Mouse (Mus musculus): ENCODE results near the gene Mast1.

Mast1 gene

DNA sequence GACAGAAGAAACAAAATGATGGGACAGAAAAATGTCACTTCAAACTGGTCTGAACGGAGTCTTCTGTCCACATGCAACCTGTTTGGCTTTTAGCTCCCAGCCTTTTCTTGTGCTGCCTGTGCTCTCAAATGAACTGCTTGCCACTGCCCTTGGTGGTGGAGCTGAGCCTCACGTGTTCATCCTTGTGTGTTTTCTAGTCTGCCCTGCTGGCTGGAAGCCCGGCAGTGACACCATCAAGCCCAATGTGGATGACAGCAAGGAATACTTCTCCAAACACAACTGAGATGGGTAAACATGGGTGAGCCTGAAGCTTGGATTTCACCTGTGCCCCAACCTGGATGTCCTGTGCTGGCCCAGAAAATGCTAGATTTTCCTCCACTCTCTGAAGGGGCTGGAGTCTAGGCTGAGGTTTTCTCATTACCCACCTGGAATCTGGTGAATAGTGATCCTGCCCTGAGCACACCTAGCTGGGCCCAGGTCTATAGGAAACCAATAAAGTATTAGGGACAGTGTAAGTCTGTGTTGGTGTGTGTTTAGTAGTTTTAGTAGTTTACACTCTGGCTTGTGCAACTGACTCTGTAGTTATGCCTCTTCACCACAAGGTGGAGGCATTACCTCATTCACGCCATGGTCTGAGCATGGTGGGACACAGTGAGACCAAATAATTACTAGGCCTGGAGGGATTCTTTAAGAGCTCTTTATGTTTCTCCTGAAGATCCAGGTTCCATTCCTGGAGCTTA is 36.8 kb upstream of the Mast1 start:
- intact Hi-C loops (cut with DNase I): loop anchor here (1.0 kb wide), 1 partner anchor 16 kb away; the partner anchor contains the start of gene Hook2

DNA sequence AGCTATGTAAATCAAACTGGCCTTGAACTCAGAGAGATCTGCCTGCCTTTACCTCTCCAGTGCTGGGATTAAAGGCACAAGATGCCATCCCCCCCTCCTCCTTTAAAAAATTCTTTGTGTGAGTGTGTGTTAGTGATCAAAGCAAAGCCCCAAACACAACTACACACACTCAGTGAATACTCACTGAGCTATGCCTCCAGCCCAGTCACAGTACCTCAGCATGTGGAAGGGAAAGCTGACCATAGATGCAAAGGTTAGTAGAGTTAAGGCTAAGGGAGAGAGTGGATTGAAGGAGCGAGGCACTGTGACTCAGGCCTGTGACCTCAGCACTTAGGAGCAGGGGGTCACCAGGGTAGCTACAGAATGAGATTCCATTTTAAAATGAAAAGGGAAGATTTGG is 35.9 kb upstream of the Mast1 start:
- intact Hi-C loops (cut with DNase I): no loop called here

DNA sequence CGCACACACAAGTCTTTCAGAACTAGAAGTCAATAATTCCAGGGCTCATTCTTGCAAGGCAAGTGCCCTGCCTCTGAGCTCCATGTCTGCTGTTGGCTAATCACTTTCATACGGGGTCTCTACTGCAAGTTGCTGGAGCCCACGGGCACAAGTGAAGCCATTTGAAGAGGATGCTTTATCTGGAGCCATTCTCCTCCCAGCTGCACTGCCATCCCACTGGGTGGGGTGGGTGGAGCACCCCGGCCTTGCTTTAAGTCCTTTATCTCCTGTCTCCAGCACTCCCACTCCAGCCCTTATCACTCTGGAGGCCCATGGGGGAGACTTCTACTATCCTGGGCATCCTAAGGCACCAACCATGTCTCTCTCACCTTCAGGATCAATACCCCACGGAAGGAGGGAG is 33.8 kb upstream of the Mast1 start:
- intact Hi-C loops (cut with DNase I): no loop called here

DNA sequence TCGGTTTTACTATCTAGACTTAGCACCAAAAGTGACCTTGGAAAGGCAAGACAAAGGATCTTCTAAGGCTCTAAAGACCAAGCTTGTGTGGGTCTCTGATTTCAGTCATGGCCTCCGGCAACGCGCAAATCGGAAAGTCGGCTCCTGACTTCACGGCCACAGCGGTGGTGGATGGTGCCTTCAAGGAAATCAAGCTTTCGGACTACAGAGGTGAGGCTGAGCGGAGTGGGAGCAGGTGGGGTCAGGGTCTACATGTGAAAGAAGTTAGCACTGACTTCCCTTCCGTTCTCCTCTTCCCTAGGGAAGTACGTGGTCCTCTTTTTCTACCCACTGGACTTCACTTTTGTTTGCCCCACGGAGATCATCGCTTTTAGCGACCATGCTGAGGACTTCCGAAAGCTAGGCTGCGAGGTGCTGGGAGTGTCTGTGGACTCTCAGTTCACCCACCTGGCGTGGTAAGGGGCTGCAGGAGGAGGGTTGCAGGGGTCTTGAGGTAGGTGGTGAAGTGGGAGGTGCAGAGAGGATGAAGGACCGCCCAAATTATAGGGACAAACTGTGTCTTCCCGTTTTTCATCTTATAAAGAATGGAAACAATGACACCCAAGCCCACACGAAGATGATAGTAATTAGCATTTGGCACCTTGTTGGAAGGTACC is 33.1 kb upstream of the Mast1 start:
- intact Hi-C loops (cut with DNase I): no loop called here

DNA sequence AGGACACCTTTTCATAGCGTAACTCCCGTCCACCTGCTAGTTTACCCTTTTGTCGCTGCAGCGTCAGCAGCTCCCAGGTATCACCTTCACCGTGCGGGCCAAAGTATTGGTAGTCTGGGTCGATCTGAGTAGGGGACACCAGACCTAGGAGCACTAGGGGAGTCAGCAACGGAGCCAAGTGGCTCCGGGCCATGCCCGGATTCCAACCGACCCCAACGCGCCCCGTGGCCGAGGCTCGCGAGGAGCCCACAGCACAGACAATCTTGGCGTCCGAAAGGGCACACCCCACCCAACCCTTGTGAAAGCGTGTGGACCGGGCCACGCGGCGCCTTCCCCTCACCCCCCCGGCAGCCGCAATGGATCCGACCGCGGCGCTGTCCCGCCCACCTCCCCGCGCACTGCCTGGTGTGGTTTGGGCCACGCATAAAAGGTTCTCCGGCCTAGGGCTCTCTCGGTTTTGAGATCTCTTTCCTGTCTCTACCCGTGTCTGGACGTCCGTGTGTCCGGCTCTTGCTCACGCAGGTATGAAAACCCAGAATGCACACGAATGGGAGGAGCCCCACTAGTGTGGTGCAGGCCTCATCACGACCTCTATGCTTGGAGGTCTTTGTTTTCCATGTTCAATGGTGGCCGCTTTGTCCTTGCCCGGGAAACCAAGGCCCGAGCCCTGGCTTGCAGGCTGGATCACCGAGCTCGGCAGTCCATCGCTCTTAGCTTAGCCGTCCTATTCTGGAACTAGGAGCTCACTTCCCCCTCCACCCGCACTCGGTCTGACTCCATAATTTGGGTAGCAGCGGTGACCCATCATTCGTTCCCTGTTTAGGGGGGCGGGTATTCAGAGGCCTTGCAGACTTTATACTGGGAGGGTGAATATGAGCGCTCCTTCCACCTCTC is 32.3 kb upstream of the Mast1 start, which contains the start of the genes Gm49661, Prdx2 and Rnaseh2a:
Gm49661 (minus strand) TSS at position 193 of the 894 bp plus-strand sequence.
Prdx2 (plus strand) TSS at position 347 of the 894 bp plus-strand sequence.
Rnaseh2a (minus strand) TSS at position 527 of the 894 bp plus-strand sequence.
- intact Hi-C loops (cut with DNase I): no loop called here

DNA sequence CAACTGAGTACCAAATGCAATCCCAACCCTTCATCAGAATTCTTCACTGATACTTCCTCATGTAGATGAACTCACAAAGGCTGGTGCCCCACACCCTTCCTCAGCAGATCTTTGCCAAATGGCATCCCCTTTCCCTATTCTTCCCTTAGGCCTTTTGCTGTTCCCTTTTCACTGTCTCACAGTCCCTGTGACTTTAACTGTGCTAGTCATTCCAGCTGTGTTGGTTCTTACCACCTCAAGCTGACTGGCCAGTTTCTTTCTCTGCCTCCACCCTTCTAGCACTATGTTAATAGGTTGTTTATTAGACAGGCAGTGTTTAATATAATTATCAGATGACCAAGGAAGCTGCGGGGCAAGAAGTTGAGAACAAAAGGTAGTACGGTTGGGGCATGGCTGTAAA is 31.5 kb upstream of the Mast1 start:
- intact Hi-C loops (cut with DNase I): no loop called here

DNA sequence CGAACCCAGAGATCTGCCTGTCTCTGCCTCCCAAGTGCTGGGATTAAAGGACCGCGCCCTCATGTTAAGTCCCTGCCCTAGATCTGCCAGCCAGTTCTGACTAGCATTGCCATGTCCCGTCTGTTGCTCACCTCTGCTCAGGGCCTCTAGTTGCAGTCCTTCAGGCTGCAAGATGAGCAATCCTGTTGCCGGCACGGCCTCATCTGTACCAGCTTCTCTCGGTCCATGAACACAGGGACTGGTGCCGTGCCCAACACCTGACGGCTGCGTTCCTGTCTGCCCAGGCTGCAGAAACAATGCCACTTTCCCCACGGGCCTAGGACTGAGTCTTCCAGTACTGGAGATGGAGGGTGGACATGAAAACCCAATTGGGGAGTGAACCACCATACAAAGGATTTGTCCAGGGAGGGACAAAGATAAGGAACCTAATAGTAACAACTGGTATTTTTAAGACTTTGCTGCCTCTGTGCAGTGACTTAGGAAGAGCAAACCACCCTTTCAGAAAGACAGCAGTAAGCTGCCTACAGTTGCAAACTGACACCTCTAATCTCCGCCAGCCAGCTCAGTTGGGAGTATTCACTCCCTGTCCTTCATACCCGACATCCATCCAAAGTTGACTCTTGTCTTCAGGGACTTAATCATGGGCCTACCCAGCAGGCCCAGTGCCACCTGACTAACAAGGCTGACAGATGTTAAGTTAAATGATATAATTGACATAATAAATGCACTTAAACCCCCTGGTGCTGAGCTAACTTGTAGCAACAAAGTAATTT is 30.6 kb upstream of the Mast1 start:
- intact Hi-C loops (cut with DNase I): no loop called here

DNA sequence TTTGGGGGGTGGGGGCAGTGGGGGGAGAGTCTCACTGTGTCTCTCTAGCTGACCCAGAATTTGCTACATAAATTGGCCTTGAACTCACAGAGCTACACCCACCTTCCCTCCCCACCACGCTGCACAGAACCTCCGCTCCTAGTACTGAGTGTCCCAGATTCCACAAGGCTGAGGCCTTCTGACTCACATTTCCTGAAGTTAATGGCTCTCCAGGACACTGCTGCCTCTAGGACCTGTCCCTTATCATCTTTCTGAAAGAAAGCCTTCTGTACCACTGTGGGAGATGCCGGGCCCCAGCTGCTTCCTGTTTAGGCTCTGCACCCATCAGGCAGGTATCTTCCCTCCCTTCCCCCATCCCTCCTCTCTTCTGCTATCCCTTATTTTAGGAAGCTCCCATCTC is 29.4 kb upstream of the Mast1 start:
- intact Hi-C loops (cut with DNase I): no loop called here

DNA sequence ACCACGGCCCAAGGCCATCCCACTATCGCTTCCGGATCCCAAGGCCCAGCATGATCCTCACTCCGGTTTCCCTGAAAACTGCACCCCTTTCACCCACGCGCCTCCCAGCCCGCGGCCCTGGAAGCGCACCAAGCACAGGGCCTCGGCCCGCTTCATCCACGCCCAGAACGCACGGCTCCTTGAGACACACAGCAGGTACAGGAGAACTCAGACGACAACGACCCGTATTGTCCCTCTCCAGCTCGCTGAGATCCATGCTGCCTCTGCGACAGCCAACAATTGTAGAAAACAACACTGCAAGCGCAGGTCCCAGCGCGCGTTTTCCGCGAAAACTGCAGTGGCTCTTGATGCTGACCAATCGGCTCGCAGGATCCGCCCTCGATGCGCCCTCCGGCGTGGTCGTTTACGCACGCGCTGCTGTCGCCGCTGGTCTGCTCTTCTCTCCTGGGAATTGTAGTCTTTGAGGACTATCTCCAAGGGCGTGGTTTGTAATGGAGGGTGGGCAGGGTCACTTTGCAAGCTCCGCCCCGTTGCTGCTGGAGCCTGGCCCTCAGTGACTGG is 28.7 kb upstream of the Mast1 start:
- intact Hi-C loops (cut with DNase I): no loop called here

DNA sequence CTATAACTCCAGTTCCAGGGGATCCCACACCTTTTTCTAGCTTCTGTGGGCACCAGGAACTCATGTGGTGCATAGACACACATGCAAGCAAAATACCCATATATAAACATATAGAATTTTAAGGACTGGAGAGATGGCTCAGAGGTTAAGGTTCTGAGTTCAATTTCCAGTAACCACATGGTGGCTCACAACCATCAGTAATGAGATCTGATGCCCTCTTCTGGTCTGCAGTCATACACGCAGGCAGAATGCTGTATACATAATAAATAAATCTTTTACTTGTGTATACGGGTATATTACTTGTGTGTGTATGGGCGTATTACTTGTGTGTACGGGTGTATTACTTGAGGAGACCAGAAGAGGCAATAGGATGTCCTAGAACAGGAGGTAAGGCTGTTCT is 26.8 kb upstream of the Mast1 start:
- intact Hi-C loops (cut with DNase I): no loop called here

DNA sequence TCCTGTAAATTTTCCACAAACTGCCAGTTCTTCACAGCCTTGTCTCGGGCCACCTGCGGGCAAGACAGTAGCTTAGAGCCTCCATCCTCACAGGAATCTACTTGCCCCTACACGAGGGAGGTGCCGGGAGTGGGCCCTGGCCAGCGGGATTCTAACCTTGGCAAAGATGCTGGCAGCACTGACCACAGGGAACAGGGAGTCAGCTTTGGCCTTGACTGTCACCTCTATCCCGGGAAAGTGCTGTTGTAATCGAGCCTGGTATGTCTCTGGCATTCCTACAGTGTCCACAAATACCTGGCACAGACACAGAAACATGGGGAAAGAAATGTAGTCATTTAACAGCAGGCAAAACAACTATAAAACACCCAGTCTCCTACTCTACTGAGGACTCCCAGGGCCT is 22.7 kb upstream of the Mast1 start:
- intact Hi-C loops (cut with DNase I): no loop called here

DNA sequence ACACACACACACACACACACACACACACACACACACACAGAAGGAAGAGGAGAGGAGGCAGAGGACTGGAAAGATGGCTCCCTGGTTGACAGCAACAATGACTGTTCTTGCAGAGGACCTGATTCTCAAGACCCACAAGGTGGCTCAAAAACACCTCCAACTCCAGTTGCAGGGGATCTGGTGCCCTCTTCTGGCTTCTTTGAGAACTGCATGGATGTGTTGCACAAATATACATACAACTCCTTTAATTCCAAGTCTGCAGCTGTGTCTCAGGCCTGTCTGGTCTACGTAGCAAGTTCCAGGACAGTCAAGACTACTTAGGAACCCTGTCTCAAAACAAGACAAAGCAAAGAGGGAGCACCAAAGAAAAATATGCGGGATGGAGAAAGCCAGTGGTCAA is 19.6 kb upstream of the Mast1 start:
- intact Hi-C loops (cut with DNase I): no loop called here

DNA sequence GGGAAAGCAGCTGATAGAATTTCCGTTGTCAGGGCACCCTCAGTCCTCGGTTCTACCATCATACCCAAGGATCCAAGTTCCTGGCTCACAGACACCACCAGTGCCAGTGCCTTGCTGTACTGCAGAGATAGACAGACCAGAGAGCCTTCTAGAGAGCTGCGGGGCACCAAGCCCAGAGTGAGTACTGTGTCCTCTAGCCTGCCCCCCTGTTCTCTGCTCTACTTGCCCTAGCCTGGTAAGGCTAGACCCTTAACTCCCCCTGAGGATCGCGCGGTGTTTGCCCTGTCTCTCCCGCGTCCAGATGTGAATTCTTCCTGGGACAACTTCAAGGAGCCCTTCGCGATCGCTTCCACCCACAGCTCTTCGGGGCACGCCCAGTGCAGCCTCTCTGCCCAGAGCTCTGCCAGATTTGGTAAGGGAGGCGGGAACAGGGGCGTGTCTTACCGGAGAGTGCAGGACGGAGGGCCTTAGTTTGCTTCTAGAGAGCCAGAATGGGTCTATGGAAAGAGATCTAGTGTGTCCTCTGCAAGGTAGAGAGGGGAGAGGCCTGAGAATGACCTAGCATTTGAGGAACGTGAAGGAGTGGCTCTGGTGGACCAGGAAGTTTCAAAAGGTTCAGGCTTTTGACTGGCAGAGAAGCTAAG is 15.6 kb upstream of the Mast1 start:
- intact Hi-C loops (cut with DNase I): loop anchor here (5.0 kb wide), 1 partner anchor 35 kb away; no protein-coding TSS in a partner anchor

DNA sequence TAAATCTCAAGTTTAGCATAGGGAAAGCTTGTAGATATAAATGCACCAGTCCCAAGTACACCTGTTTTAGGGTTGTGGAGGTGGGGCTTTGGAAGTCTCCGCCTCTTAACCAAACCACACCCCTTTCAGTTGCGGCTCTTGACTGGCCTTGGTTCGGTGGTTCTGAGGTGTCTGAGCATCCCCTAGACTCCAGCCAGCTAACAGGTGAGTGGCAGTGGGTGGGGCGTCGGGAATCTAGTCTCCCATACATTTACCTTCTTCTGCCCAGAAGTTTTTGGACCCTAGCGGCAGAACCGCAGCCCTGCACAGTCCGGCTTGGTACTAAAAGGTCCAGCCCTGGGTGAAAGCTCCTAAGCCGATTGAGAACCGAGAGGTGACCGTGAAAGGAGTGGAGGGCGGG is 12.6 kb upstream of the Mast1 start:
- intact Hi-C loops (cut with DNase I): loop anchor here (5.0 kb wide), 1 partner anchor 32 kb away; no protein-coding TSS in a partner anchor

DNA sequence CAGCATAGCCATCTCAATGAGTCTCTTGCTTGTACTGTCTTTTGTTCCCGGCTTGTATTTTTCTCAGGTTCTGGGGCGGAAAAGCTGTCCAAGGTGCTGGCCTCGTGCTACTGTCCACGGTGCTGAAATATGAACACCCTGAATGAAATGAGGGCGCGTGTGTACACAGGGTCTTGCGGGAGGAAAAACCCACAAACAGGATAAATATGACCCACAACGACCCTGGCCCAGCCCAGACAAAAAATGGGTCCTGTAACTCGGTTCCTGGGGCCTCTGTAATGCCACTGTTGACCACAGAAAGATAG is 10.0 kb upstream of the Mast1 start:
- intact Hi-C loops (cut with DNase I): no loop called here

DNA sequence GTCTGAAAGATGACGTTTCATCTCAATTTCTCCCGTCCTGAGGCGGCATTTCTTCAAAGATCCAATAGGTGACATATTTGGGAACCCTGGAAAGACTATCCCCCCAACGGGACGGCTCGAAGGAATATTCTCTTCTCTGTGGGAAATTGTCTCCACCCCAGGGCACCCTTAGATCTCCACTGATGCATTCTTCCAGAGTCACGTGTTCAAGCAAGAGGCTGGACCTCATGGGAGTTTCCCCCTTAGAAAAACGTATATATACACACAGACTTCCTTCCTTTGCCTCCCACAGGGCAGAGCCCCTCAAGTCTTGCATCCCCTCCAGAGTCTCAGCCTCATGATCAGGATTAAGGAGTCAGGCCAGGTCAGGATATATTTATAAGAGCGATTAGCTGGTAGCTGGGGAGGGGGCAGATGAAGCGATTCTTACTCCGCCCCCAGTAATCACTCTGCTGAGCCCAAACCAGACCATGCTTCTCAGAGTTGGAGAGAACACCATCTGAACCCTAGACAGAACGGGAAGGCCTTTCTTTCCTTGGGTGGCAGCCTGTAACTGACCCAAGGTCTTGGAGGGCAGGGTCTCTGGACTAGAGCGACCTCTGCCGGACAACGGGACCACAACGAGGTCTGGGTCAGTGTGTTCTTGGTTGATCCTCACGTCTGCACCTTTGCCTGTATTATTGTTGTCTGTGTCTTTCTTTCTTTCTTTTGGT is 9.5 kb upstream of the Mast1 start, which contains the start of gene Rtbdn:
Rtbdn (plus strand) TSS at position 464 of the 713 bp plus-strand sequence.
- intact Hi-C loops (cut with DNase I): no loop called here

DNA sequence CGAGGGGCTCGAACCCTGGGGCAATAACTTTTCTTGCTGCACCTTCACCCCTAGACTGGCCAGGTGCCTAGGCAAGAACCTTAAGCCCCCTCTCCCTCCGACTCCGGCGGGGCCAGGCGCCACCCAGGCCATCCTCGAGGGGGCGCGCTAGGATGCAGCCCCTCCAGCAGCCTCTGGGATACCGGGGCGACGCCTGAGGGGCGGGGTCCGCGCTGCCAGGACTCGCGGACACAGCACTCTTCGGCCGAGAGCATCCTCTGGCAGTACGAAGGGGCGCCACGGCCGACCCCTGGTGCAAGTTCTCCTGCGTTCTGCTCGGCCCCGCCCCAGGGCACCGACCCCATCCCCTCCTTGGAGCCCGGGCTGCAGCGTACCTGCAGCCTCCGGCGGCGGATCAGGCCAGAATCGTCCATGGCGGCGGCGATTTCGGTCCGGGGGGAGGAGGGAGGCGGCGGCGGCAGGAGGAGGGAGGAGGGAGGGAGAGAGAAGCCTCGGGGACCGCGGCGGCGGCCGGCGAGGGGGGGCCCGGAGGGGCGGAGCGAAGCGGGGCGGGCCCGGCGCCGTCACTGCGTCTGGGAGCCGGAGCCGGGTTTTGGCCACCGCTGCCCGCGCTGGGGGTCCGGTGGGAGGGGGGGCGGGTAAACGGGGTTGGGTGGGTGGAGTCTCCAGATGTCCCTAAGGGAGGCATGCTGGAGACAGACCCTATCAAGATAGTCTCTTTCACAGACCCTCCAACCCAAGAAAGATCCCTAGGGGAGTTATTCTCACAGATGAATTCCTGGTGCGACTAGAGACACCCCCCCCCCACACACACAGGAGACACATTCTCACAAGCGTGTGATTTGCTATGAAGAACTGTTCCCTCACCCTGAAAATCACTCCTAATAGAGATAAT is 8.7 kb upstream of the Mast1 start:
- intact Hi-C loops (cut with DNase I): no loop called here

DNA sequence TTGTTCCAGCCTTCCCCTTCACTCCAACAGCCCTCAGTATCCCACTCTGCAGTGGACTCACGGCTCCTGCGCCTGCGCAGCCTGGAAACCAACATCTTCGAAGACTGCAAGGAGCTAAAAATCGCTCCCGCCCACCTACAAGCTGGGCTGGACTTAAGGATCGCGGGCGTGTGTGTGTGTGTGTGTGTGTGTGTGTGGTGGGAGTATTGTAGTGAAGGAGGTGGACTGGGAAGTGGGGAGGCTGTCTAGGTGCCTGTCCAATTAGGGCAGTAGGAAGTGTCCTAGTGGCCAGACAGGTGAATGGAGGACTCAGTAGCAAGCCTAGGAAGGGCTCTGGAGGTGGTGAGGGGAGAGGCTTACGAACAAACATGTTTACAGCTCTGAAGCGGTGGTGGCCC is 8.1 kb upstream of the Mast1 start:
- intact Hi-C loops (cut with DNase I): no loop called here

Measured in adrenal gland (tissue).